Mouse (Mus musculus) heart, postnatal 10 days (tissue): ENCODE measurements around the gene Atp1a1. TPM values are rescaled to one million over a fixed set of nuclear protein-coding genes. Genes with fewer than 3 reads are reported as not detected.
A peak's percentile ranks its signal among the peaks of the same experiment; 100 is the strongest.

Experiments
- DNase-seq, 2 experiments: peaks; one replicate each; pipeline ENCODE4 v3.0.0; 2021
- intact Hi-C: fragments of 180-260 bp; cut with DNase I; formaldehyde crosslinking; loops from one replicate; pipeline ENCODE4 v1.15.1; 2025
- total RNA-seq, 2 experiments: library from RNA; stranded (reverse); gene quantifications; 2 replicates each; pipeline ENCODE4 v1.2.3; 2021

Atp1a1 gene
- total RNA-seq = 1,000 to 10,000 TPM in 1 of 2 experiments, 100 to 1,000 TPM in 1; 897 to 1,002 TPM

- DNase-seq = peak; percentile 99
- intact Hi-C loops = loop anchor here (2.0 kb wide), 2 partner anchors 102 to 198 kb away; no protein-coding TSS in a partner anchor
These were observed at the start of gene Atp1a1 for GRCm38 (mm10) chr3:101604550-101605223. Atp1a1 (minus strand) TSS chr3:101604684.

GRCm38 (mm10) chr3:101653446-101653845, 49.0 kb upstream of the Atp1a1 start:
- DNase-seq = no peak
- intact Hi-C loops = no loop called here

DNA sequence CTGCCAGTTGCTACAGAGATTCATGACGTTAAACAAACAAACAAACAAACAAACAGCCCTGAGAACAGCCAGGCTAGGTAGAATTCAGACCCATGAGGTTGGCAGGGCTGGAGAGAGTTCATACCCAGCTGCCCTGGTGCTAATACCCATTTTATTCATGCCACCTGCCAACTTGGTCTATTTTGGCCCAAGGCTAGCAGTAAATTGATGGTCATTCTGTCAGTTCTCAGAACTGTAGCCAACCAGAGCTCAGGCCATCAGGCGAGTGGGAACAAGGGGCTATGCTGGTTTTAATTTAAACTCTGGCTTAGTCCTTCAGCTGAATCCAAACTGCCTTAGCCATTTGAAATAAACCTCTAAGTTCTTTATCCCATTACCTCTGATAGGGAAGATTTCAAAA, 48.5 kb upstream of the Atp1a1 start:
- intact Hi-C loops = no loop called here
- DNase-seq = no peak

DNA sequence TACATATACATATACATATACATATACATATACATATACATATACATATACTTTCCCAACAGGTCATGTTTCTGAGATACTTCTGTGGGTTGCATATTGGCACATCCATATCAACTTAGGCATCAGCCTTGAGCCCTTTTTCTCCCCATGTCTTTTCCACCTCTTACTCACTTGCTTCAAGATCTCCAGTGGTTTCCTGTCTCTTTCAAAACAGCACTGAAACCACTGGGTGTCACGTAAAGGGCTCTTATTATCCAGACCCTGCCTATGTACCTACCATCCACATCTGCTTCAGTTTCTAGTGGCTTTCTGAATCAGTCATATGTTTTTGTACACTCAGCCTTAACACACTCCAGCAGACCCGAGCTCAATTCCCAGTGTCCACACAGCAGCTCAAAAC, 45.8 kb upstream of the Atp1a1 start:
- intact Hi-C loops = no loop called here
- no peak for DNase-seq

DNA sequence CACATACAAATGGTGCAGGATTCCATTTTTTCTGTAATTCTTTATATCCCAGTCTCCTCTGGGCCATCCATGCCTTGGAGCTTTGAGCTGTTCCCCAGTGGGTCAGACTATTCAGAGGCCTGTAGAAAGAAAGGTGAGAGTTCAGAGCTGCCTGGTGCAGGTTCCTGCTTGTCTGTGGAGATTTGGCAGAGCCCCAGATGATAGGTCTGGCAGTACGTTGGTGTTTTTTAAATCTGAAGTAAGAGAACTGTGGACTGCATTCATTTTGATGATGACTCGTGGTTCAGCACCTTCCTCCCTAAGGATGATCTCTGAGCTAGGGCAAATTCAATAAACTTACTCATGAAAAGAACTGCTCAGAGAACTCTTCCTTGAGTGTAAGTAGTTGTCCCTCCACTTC, 44.8 kb upstream of the Atp1a1 start:
- intact Hi-C loops = no loop called here
- no peak for DNase-seq

DNA sequence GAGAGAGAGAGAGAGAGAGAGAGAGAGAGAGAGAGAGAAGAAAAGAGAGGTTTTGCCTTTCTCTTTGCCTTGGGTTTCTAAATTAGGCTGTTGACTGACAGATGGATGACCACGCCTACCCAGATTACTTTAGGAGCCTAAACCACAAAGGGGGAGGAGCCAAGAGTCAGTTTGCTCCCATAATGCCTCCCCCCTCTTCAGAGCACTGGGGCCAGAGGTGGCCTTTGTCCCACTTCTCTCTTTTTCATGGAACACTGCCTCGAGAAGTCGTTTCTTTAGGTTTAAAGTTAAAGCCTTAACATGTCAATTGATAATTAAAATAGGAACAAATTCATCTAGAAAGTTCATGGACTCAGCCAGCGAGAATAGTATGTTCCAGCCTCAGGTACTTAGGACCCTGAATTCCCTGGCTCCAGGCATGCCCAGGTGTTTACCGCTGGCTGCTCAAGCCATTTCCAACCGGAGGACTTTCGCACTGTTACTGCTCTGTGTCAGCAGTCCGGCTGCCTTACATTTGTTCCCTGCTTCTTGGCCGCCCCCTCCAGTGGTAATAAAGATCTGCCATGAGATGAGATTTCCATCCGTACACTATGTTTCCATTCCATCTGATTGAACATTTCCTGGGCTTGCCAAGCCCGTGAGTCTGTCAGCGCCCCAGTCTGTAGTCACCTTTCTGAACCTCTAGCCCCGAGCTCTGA, 43.8 kb upstream of the Atp1a1 start:
- no peak for DNase-seq
- intact Hi-C loops = no loop called here

DNA sequence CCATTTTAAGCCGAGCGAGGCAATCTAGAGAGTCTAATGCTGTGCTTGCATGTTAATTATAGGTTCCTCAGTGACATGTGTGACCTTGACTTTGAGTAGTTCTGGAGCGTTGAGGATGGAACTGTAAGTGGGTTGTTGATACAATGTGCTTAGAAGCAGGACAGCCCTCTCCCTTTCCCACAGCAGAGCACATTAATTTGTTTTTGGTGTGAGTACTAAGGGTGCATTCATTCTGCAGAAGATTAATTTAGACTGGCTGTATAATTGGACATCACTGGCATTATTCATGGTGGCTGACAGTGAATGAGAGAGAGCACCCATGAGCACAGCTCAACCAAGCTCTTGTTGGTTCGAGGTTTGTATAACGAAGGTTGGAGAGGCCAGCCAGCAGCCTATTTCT, 42.3 kb upstream of the Atp1a1 start:
- no peak for DNase-seq
- intact Hi-C loops = no loop called here

- intact Hi-C loops = no loop called here
- DNase-seq = no peak
These were observed 41.2 kb upstream of the Atp1a1 start for GRCm38 (mm10) chr3:101645569-101646106.

GRCm38 (mm10) chr3:101644062-101644802, 39.7 kb upstream of the Atp1a1 start:
- intact Hi-C loops = no loop called here
- DNase-seq = no peak

DNA sequence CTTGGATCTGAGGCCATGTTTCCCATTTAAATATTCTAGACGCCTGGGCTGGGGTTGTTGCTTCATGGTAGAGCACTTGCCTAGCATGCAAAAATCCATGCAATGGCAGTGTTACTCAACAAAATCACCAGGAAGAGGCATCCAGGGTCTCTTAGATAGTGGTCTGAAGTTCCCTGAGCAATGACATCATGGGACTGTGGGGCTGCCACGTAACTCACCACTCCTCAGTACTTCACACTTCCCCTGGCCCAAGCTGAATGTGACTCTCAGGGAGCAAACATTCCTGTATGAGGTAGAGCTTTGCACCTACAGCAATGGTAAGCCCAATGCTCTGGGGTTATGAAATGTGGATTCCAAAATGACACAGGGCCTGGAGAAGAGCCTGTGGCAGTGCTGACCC, 38.8 kb upstream of the Atp1a1 start:
- intact Hi-C loops = no loop called here
- DNase-seq = no peak

- no peak for DNase-seq
- intact Hi-C loops = no loop called here
These were observed 33.7 kb upstream of the Atp1a1 start for GRCm38 (mm10) chr3:101638223-101638622.

DNA sequence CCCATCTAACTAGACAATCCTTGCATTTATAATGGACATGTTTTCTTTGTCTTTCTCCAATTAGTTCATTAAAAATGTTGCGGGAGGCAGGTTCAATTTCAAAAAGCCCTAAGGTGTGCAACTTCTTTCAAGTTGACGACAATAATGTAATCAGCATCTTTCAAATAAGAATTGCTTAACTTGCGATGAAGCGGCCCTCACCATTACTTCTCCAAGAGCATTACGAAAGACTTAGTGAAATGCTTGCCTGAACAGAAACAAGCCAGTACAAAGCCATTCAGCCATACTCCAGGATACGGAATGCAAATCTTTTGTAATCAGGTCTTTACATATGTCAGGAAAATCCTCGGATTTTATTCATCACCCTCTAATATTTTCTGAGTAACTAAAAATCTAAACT, 32.0 kb upstream of the Atp1a1 start:
- DNase-seq = no peak
- intact Hi-C loops = no loop called here

DNA sequence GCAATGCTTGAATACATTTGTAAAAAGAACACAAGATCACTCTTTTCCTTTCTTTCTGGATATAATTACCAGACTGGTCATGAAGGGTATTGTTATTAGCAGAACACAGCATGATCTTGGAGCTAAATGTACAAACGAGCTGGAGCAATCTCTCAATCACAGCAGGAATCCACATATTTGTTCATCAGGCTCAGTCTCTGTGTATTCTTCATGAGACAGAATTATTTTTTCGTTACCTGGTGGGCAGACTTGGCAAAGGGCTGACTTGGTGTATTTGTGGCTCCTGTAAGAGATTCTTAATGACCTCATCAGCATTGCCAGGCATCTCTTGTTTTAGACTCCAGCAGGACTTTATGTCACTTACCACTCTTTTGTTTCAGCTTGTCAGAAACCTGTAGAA, 31.6 kb upstream of the Atp1a1 start:
- no peak for DNase-seq
- intact Hi-C loops = no loop called here

- intact Hi-C loops = no loop called here
- DNase-seq = no peak
These were observed 29.8 kb upstream of the Atp1a1 start for GRCm38 (mm10) chr3:101634141-101634900.

GRCm38 (mm10) chr3:101628255-101628654, 23.8 kb upstream of the Atp1a1 start:
- peak in 1 of 2 experiments; percentile 18 for DNase-seq
- intact Hi-C loops = no loop called here

- no peak for DNase-seq
These were observed 19.8 kb upstream of the Atp1a1 start for GRCm38 (mm10) chr3:101624287-101624686.

GRCm38 (mm10) chr3:101619017-101619416, 14.5 kb upstream of the Atp1a1 start:
- intact Hi-C loops = no loop called here

More at GRCm38 (mm10) chr3:101624287-101624686, 19.8 kb upstream of the Atp1a1 start:
- intact Hi-C loops = no loop called here

GRCm38 (mm10) chr3:101618505-101618904, 14.0 kb upstream of the Atp1a1 start:
- DNase-seq = no peak
- intact Hi-C loops = no loop called here

More at GRCm38 (mm10) chr3:101619017-101619416, 14.5 kb upstream of the Atp1a1 start:
- DNase-seq = no peak

- intact Hi-C loops = no loop called here
These were observed 13.0 kb upstream of the Atp1a1 start for GRCm38 (mm10) chr3:101617451-101617850.

DNA sequence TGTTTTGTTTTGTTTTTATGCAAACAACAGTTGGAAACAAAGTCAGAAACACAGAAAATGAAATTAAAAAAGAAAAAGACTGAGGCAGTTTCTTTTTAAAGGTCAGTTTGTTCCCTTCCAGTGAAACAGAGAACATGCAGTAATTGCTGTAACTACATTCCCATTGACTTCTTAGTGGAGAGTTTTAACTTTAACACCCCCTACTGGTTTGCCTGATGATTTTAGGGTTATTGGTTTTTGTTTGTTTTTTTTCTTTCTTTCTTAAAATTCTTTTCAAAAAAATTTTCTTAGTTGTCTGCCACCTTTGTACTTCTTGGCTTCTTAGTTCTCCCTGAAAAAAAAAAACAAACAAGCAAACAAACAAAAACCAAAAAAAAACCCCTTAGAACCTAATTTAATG, 12.5 kb upstream of the Atp1a1 start:
- no peak for DNase-seq
- intact Hi-C loops = no loop called here

More at GRCm38 (mm10) chr3:101617451-101617850, 13.0 kb upstream of the Atp1a1 start:
- no peak for DNase-seq
